Mouse (Mus musculus): ENCODE data around the gene Rnf227.

GRCm38 (mm10) chr11:69302817-69303216, 37.4 kb upstream of the Rnf227 start:
- TF ChIP-seq CTCF (IDR thresholded peaks at IDR 0.05; ENCODE audit: insufficient read depth, low read length) (no peak), POLR2A (IDR thresholded peaks at IDR 0.05; ENCODE audit: borderline replicate concordance, extremely low read depth, low read depth, low read length) (no peak)

Data from lung, adult 2 months (tissue).